Mouse (Mus musculus): ENCODE measurements around the gene Olfr356.

Gene Olfr356

GRCm38 (mm10) chr2:36936821-36937220 lies at the start of gene Olfr356:
Olfr356 (plus strand) TSS chr2:36937121.
- DNase-seq, result no peak

DNA sequence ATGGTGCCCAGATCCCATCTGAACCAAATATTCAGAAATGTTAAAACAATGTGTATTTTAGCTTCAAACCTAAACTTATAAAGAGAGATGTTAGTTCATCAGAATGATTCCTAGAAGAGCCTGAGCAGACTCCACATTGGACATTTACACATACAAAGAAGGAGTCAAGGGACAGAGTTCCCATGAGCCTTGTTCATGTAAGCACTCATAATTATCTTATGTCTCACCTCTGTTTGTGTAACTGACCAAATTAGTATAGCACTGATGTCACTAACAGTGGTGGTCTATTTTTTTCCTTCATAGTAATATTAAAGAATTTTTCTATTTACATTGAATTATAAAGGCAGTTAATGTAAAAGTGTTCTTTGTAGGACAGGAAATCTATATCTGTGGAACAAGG lies 44.1 kb upstream of the Olfr356 start, which contains the start of gene Olfr353:
Gene Olfr353 (minus strand): TSS at position 101 of the 400 bp plus-strand sequence.
- DNase-seq, result no peak

DNA sequence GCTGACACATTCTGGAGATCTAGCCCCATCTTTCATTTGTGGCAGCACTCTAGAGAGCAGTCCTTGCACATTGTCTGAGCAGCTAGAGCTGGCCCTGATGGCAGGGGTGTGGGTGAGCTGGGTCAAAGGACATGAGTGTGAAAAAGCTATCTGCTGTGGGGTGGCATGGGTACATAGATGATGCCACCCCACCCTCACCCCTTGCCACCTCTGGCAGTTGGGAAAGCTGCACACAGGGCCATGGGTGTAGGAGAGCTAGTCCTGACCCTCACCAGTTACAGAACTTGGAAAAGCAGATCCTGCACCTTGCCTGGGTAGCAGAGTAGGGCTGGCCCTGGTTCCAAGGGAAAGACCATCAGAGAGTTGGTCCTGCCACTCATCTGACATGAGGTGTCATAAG lies 39.8 kb upstream of the Olfr356 start:
- no peak for DNase-seq

DNA sequence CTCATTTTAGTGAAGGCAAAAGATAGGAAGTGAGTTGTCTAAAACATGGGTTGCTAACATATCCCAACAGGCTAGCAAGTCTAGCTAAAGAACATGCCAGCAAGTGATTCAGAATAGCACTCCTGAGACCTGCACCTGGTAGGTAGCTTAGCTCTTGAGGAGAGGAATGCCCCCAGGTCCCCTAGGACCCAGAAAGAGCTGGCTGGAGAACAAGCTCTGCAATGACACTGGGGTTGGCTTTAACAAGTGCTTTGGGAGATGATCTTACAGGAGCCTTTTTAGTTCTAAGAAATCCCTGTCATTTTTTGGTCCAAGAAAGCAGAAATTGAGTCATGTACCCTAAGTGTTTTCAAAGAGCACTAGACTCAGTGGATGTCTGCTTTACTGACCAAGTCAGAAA lies 31.5 kb upstream of the Olfr356 start, which contains the start of gene Olfr354:
Gene Olfr354 (plus strand): TSS at position 301 of the 400 bp plus-strand sequence.
- DNase-seq, result no peak

DNA sequence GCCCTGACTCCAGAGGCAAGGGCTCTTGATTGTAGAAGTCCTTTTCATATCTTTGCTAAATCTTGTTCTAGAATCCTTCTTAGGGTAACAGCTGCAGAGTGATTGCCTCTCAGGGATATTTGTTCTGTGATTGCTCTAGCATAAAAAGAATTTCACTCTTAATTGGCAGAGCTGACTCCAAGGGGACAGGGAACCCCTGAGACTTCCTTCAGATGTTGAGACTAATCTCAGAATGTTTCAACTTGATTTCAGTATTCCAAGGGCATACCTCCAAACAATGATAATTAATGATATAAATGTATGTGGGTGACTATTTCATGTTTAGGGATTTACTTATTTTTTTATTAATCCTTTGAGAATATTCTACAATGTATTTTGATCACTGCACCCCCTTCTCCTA lies 8.1 kb upstream of the Olfr356 start, which contains the start of gene Olfr355:
Gene Olfr355 (minus strand): TSS at position 101 of the 400 bp plus-strand sequence.
- DNase-seq, result no peak
